Mouse (Mus musculus): ENCODE measurements at regions not wholly inside any gene's neighbourhood (a gene's known extent, or its start where the extent isn't known, plus 50 kb on each side); places are given as distances from the start of the nearest gene placed in this dataset.

DNA sequence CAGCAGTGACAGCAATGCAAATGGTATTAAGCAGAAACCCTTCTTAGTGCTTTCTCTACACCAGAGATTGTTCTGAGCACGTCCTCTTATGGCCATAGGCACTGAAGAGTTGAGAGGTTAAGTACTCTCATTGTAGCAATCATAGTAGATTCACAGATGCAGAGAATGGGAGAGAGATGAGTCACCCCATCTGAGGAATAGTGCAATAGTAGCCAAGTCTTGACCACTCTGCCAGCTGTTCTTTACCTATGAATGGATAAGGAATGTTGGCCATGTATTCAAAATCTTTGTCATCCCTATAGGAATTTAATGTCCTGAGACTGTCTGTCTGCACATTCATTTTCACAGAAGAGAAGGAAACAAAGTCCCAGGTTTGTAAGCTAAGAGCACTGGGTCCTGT lies 198.0 kb downstream of the Ice1 start:
- TF ChIP-seq EP300 (IDR thresholded peaks at IDR 0.05; ENCODE audit: insufficient read depth, low read depth, low read length) (no peak), POLR2A (IDR thresholded peaks at IDR 0.05; ENCODE audit: insufficient read depth, low read length) (no peak)

All from ES-Bruce4 (cell line).